Mouse (Mus musculus) gastrocnemius, postnatal 4 days (tissue): ENCODE results near the gene Ksr1. TPM values are rescaled to one million over a fixed set of nuclear protein-coding genes. Genes with fewer than 3 reads are reported as not detected.

Experiments used
- DNase-seq, 2 experiments: peaks; one replicate each; pipeline ENCODE4 v3.0.0; 2021 to 2022; ENCODE audit warnings: low spot score in 2 of 2, mixed read lengths in 2 of 2
- total RNA-seq, 2 experiments: library from RNA; stranded (reverse); gene quantifications; 2 replicates each; pipeline ENCODE4 v1.2.3; 2021

Gene Ksr1
- total RNA-seq, 2 experiments from 2014 or later: 120 to 144 TPM

DNA sequence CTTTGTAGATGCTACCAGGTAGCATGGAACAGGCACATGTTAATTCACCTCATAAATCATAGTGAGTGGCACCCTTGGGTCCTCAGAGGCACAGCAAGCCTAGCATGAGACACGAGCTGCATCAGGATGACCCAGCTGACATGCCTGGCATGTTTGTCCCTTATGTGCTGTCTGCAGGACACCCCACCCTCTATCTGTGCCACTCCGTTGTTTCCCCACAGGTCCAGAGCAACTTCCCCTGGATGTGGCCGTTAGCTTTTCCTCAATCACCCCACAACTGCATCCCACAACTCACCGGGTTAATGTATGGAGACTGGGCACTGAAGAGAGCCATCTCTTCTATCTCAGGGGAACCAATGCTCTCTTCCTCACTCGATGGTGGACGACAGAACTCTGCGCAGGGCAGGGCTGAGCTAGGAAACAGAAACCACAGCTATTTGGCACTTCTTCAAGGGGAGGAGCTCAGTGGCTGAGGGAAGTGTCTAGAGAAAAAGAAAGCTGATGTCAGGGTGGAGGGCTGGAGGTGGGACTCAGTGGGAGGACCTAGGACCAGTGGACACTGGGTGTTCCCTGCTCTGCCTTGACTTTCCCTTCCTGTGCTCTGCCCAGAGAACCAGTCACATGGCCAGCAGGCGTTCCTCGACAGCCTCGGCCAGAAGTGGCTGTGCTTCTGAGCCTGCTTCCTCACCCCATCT lies 161.6 kb downstream of the Ksr1 start, which contains the start of gene Lgals9:
TSS of gene Lgals9 (minus strand) at position 464 of the 695 bp plus-strand sequence.
- DNase-seq: peak; percentile 35 to 67

DNA sequence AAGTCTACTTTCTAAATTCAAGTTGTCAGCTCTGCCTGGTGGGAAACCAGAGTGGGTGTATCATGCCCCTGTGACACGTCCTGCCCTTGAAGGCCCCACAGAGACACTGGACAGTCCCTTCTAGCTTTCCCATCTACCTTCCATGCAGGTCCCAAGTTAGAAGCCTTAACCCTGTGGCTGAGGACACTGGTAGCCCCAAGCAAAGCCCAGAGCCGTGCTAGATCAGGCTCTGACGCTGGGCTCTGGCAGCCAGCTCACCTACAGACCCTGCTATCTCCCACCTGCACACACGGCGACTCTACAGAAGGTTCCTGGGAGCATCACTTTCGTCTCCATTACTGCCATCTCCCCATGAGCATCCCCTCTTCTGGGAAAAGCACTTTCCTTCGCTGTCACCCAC lies 162.7 kb downstream of the Ksr1 start:
- DNase-seq: no peak

DNA sequence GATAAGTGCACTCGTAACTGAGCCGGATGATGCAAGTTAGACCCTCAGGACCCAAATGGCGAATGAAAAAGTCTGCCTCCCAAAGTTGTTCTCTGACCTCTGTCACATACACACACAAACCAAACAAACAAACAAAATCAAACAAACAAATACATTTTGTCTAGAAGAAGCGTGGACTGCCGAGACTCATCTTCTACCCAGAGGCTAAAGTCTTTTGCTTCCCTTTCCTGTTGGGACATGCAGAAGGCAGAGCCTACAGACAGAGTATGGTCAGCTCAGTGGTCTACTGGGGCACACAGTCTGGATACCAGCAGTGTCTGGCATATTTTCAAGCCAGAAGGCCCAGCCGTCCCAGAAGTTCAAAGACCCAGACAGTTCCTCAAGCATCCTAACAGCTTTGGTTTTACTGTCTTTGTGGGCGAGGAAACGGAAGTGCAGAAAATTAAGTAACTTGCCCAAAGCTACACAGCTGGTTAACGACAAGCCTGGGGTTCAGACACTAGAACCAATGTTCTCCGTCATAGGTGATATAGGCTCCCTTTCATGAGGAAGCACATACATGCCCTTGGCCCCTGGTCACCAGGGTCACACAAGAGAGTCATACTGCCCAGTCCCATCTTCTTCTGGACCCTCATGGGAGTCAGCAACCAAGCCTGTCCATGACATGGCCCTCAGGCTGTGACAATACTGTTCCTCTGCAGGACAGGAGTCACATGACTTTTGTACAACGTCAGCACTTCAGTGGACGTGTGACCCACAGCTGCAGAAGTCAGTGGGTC lies 163.5 kb downstream of the Ksr1 start:
- DNase-seq: no peak

DNA sequence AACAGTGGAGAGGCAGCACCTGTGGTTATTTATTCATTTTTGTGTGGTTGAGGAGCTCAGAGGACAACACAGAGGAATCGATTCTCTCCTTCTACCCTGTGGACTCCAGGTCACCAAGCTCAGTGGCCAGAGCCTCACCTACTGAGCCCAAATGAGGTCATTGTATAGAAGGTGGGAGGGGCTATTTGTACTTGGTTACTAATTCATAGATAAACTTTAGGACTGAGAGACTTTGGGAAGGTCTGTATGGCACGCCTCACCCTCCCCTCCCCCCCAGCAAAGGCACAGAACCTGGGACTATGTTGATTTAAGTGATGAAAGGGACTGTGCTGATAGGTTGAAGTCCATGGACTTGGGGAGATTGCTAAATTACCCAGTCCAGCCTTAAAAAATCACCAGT lies 164.2 kb downstream of the Ksr1 start:
- no peak for DNase-seq

DNA sequence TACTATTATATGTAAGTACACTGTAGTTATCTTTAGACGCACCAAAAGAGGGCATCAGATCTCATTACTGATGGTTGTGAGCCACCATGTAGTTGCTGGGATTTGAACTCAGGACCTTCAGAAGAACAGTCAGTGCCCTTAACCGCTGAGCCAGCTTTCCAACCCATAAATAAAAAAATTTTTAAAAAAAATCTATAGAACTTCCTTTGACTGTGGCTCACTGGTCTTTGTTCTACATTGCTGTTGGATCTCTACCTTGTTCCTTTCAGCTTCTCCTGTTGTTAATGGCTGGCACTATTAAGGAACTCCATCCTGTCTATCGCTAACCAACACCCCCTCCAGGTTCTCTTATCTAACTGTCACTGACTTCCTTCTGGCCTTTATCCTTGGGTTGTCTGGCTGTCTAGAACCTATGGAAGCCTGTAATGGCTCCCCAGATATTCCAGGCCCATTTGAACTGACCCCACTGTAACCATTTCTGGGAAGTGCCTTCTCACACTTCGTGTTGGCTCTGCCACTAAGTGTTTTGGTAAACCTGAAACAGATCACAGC lies 166.0 kb downstream of the Ksr1 start:
- DNase-seq: no peak

DNA sequence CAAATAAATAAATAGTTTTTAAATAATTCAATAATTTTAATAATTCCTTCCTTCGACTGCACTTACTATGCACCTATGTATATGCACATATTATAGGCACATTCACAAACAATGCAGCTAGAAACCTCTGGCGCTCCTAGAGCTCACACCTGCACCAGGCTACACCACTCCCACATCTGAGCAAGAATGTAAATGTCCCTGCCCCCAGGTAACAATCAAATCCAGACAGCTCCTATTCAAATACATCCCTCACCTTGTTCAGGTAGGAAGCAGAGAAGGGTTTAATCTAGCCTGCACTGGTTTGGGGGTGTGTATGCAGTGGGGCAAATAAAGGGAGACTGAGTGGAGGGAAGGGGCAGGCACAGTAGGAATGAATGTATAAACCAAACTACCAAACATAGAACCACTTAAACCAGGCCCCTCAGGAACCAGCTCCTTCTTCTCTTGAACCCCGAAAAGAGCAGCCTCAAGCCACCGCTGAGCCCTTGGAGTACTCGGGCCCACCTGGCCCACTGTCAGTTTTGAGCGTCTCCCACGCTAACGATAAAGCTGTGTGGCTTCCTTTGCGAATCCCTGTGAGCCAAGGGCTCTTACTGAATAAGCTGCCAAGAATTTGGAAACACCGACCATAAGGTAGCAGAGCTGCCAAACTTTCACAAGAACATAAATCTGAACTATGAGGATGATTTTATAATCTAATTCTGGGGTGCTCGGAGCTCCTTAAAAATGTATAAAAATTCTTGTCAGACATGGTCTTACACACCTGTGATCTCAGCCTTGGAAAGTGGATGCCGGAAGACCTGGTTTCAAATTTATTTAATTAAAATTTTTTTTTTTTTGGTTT lies 167.8 kb downstream of the Ksr1 start:
- no peak for DNase-seq

DNA sequence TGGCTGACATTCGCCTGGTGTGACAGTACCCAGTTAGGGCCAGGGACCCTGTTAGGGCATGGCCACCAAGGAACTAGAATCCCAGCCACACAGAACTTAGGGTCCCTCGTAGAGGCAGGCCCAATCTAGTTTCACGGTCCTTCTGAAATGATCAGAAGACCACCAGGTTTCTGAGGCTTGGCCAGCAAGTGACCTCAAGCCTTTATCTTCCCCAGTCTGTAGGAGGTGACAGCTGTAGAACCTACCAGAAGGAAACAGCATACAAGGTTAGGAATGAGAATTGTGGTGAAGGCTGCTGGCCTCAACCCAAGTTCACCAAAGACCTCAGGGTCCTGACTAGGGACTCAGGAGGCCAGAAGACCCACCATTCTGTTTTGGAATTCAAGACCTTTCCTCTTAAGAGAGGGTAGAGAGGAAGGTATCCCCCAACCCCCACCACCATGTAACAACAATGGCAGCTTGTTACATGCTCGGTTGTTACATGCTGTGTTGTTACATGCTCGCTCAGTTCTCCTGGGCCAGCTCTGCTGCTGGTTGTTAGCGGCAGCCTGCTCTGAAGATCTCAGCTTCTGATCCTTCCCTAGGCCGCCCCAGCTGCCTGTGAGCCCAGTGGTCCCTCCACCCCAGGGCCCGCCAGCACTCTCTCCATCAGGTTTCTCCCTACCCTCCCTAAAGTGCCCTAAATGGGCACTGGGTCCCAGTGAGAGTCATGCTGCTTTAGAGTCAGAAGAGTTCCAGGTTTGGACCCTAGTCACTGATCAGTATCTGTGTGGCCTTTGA lies 169.3 kb downstream of the Ksr1 start:
- DNase-seq: no peak

DNA sequence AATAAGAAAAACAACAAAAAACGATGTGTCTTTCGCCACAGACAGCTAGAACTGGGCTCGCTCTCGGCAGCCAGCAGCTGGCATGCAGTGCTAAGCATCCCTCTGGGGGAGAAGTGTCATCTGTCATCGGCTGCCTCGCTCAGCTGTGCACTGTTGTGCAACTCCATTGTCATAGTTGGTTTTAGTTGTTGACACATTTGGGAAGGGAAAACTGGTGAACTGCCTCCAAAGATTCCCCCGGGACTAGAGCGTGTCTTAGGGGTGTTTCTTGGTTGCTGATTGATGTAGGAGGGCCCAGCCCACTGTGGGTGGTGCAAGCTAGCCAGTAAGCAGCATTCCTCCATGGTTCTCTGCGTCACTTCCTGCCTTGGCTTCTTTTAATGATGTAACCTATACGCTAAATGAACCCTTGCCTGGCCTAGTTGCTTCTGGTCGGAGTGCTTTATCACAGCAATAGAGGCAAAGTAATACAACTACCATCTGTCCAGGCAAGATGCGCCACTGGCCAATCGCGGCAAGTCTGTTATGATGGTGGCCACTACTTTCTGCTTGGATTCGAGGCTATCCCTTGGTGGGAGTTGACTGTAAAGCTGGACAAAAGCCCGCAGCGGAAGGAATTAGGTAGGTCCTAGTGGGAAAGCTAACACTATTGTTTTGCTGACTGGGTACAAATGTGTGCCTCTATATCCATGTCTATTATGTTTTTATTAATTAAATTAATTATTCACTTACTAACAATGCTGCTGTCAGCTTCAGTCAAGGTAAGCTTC lies 172.6 kb downstream of the Ksr1 start:
- peak in 1 of 2 experiments; percentile 46 for DNase-seq

DNA sequence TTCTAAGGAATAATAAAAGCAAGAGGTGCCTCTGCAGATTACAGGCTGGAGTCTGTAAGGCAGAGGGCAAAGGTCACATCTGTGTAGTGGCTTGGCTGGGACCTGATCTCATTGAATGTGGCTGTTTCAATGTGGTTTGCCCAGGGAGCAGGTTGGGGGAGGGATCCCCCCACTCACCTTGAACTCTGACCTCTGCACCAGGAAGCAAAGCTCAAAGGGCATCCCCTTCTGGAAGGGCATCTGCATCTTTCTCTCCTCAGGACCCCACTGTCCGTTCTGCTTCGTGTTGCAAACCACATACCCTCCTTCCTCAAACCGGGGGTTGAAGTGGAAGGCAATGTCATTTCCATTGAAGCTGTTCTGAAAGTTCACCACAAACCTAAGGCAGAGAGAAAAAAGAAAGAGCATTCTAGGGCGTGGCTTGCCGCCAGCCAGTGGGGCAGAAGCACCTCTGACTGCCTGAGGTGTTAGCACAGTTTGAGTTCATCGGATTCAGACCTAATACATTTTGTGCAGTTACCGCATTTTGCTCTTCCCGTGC lies 173.3 kb downstream of the Ksr1 start:
- DNase-seq: no peak

DNA sequence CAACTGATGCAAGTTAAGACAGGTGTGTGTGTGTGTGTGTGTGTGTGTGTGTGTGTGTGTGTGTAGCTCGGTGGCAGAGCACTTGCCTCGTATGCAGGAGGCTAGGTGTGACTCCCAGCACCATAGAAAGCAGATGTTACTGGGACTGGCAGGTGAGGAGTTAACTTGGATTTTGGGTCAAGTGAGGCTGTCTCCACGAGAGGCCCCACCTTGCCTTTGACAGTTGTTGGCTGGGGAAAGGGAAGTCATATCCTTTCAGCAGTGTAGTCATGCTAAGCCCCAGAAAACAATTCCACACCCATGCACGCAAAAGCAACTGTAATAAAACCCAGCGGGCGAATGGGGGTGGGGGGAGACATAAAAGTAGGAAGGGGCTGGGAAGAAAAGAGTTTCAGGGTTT lies 173.9 kb downstream of the Ksr1 start:
- DNase-seq: no peak

DNA sequence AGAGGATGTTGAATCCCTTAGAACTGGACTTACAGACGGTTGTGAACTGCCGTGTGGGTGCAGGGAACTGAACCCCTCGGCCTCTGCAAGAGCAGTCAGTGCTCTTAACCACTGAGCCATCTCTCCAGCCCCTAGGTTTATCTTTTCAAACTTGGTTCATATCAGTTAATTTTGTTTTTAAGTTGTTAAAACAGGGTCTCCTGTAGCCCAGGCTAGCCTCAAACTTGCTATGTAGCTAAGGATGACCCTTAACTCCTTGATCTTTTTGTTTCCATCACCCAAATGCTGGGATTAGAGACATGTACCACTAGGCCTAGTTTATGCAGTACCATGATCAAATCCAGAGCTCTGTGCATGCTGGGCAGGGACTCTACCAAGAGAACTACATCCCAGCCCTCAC lies 174.5 kb downstream of the Ksr1 start:
- DNase-seq: no peak

DNA sequence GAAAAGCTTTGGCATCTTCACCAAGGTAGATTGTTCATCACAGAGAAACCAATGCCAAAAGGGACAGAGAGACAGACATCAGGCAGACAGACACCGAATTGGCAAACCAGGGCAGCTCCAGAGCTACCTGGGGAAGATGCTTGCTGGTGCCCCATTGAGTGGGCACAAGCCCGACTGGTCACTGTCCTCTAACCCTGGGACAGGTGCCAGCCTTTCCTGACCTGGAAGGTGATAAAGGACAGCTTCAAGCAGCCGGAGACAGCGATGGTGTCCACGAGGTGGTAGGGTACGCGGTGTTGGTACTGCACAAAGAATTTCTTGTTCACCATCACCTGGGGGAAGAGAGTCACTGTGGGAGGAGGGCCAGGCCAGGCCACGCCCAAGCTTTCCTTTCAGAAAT lies 175.1 kb downstream of the Ksr1 start:
- no peak for DNase-seq

DNA sequence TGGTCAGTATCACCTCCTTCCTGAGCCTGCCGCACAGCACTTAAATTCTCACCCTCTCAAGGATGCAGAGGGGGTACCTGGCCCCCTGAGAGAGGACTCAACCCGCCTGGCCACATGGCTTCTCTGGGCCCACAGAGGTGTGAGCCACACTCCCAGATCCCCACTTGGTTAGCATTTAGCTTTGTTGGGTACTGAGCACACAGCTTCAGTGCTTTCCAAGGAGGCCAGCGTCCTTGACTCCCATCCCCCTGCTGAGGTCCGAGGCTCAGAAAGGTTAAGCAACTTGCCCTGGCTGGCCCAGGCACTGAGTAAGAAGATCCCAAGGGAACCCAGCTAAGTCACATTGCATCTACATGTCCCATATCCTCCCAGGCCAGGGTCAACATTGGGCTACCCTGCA lies 178.1 kb downstream of the Ksr1 start:
- DNase-seq: no peak

DNA sequence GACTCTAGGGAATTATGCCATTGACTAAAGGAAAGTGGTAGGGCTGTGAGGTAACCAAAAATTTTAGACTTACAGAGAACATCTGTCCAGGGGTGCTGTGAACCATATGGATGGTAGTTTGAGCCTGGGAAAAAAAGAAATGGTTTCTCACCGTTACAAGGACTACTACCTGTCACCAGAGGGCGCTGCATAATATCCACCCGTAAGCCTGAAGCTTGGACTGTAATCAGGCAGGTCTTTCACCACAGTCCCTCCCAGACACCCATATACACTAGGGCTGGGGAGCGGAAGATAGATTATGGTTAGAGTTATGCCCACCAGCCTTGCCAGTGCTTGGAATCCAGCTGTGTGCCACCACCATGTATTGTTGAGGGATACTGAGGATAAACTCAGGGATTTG lies 178.8 kb downstream of the Ksr1 start:
- peak in 1 of 2 experiments; percentile 38 for DNase-seq

Other genes starting within 250 kb of the Ksr1 start
- 1 to 10 TPM; 4.5 to 4.6 TPM for gene Nos2, start 225.6 kb downstream of the Ksr1 start, total RNA-seq
- 10 to 100 TPM; 29.9 to 31.8 TPM for gene Lgals9, start 161.5 kb downstream of the Ksr1 start, total RNA-seq
- 10 to 100 TPM; 66.9 to 68.6 TPM for gene Wsb1, start 108.3 kb upstream of the Ksr1 start, total RNA-seq
- gene Gm9964, start 150.5 kb upstream of the Ksr1 start, total RNA-seq: not detected
- gene Nf1, start 193.3 kb upstream of the Ksr1 start, total RNA-seq: 10 to 100 TPM; 46.6 to 49.1 TPM